Mouse (Mus musculus): Measurements from ENCODE around the gene Thbd. TPM values are rescaled to one million over a fixed set of nuclear protein-coding genes. Genes with fewer than 3 reads are reported as not detected.

The Thbd gene
- total and polyA plus RNA-seq, 3 experiments, result not detected

DNA sequence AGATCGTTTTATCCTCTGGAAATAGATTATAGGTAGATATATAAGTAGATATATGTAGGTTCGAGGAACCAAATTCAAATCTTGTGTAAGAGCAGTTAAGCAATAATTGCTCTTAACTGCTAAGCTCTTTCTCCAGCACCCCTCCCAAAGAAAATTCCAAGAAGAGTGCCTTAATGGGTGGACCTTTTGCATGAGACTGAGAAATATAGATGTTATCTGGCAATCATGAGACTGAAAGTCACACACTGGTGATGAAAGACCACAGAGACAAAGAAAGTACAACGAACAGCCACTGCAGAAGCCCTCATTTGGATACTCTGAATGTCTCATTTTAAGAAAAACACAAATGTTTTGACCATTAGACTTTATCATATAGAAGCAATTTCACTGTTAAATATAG lies 20.5 kb upstream of the Thbd start:
- H3K79me2 ChIP-seq (replicated peaks; ENCODE audit: control insufficient read depth, extremely low read depth, insufficient read depth, poor library complexity, severe bottlenecking), result no peaks in the 10 kb centered on the region
- no peaks in the 10 kb centered on the region for H3K9me3 ChIP-seq (replicated peaks; ENCODE audit: low read length)
- H3K4me1 ChIP-seq (ENCODE audit: control insufficient read depth in 1 of 2, insufficient read depth in 2 of 2), result peaks cover 3 to 62% of the 10 kb centered on the region in 2 experiments; a peak in 3 of 4 replicates
- H3K4me3 ChIP-seq (replicated peaks in 1 of 3; ENCODE audit: low read depth in 2 of 3, low read length in 2 of 3, poor library complexity in 1 of 3), result no peak overlapping the region
- in situ Hi-C loops (cut with MboI; ENCODE audit: low pct_ligation_motif_present, low pct_unique_long_range_greater_than_20kb, low sequenced_read_pairs), result no loop called here
- H3K36me3 ChIP-seq (replicated peaks in 1 of 2; ENCODE audit: control insufficient read depth in 1 of 2, insufficient read depth in 1 of 2, low read length in 1 of 2), result no peaks in the 10 kb centered on the region
- H3K9ac ChIP-seq (ENCODE audit: insufficient read depth, low read depth), result no peak overlapping the region
- no peak overlapping the region for H3K4me2 ChIP-seq (ENCODE audit: insufficient read depth, low read depth, poor library complexity, severe bottlenecking)
- no peak for DNase-seq (ENCODE audit: extremely low read depth)
- dilution Hi-C loops (cut with MboI; ENCODE audit: extremely low pct_ligation_motif_present, extremely low pct_unique_long_range_greater_than_20kb, low sequenced_read_pairs), result no loop called here
- H3K27me3 ChIP-seq (replicated peaks), result no peaks in the 10 kb centered on the region
- TF ChIP-seq CTCF (conservative IDR thresholded peaks at IDR 0.05 in 1 of 2, IDR thresholded peaks at IDR 0.05 in 1 of 2; ENCODE audit: low read depth in 2 of 2, low read length in 2 of 2), result no peak
- TF ChIP-seq ZNF384 (IDR thresholded peaks at IDR 0.05; ENCODE audit: low read depth, low read length), result no peak
- no peak for TF ChIP-seq TCF12 (IDR thresholded peaks at IDR 0.05; ENCODE audit: low read depth, low read length)
- no peak for TF ChIP-seq ETS1 (conservative IDR thresholded peaks at IDR 0.05; ENCODE audit: low read depth, low read length)
- TF ChIP-seq CHD1 (IDR thresholded peaks at IDR 0.05; ENCODE audit: low read depth, low read length), result no peak
- no peak for TF ChIP-seq MEF2A (IDR thresholded peaks at IDR 0.05; ENCODE audit: borderline replicate concordance, low read depth, low read length)
- no peak for TF ChIP-seq HCFC1 (IDR thresholded peaks at IDR 0.05; ENCODE audit: low read depth, low read length)
- TF ChIP-seq E2F4 (IDR thresholded peaks at IDR 0.05; ENCODE audit: insufficient replicate concordance, low read depth, low read length), result no peak
- no peak for TF ChIP-seq IRF4 (IDR thresholded peaks at IDR 0.05; ENCODE audit: low read depth, low read length)
- no peak overlapping the region for H3K27ac ChIP-seq (ENCODE audit: insufficient read depth, low read depth)

DNA sequence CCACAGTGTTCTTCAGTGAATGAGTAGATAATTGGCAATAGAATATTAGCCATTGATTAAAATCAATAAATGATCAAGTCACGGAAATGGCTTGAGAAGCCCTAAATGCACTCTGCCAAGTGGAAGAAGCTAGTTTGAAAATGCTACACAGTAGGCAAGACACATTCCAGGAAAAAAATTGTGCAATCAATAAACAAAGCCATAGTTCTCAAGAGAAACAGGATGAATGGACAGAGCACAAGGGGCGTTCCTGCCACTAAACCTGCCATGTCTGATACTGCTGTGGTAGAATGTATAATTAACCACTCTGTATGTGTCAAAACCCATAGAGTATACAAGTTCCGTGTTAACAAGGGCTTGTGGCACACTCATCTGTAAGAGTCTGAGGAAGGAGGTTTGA lies 19.6 kb upstream of the Thbd start:
- DNase-seq (ENCODE audit: extremely low read depth), result no peak
- Histone ChIP-seq H3K79me2 (replicated peaks; ENCODE audit: control insufficient read depth, extremely low read depth, insufficient read depth, poor library complexity, severe bottlenecking) (no peaks in the 10 kb centered on the region), H3K4me1 (ENCODE audit: control insufficient read depth in 1 of 2, insufficient read depth in 2 of 2) (peaks cover 3 to 61% of the 10 kb centered on the region in 2 experiments; a peak in 3 of 4 replicates), H3K4me2 (ENCODE audit: insufficient read depth, low read depth, poor library complexity, severe bottlenecking) (no peak overlapping the region), H3K36me3 (replicated peaks in 1 of 2; ENCODE audit: control insufficient read depth in 1 of 2, insufficient read depth in 1 of 2, low read length in 1 of 2) (no peaks in the 10 kb centered on the region), H3K9me3 (replicated peaks; ENCODE audit: low read length) (no peaks in the 10 kb centered on the region), H3K27ac (ENCODE audit: insufficient read depth, low read depth) (no peak overlapping the region), H3K27me3 (replicated peaks) (no peaks in the 10 kb centered on the region), H3K9ac (ENCODE audit: insufficient read depth, low read depth) (no peak overlapping the region), H3K4me3 (replicated peaks in 1 of 3; ENCODE audit: low read depth in 2 of 3, low read length in 2 of 3, poor library complexity in 1 of 3) (no peak overlapping the region)
- TF ChIP-seq PAX5 (IDR thresholded peaks at IDR 0.05; ENCODE audit: low read length), result no peak
- TF ChIP-seq ZMIZ1 (IDR thresholded peaks at IDR 0.05; ENCODE audit: low read depth, low read length), result no peak
- no peak for TF ChIP-seq MXI1 (IDR thresholded peaks at IDR 0.05; ENCODE audit: low read depth, low read length)
- TF ChIP-seq NELFE (IDR thresholded peaks at IDR 0.05; ENCODE audit: low read depth, low read length), result no peak
- TF ChIP-seq ELF1 (IDR thresholded peaks at IDR 0.05; ENCODE audit: low read depth, low read length), result no peak
- TF ChIP-seq HCFC1 (IDR thresholded peaks at IDR 0.05; ENCODE audit: low read depth, low read length), result no peak
- TF ChIP-seq SIN3A (IDR thresholded peaks at IDR 0.05; ENCODE audit: low read length), result no peak
- TF ChIP-seq JUND (conservative IDR thresholded peaks at IDR 0.05; ENCODE audit: low read depth, low read length), result no peak
- dilution Hi-C loops (cut with MboI; ENCODE audit: extremely low pct_ligation_motif_present, extremely low pct_unique_long_range_greater_than_20kb, low sequenced_read_pairs) (no loop called here), in situ Hi-C loops (cut with MboI; ENCODE audit: low pct_ligation_motif_present, low pct_unique_long_range_greater_than_20kb, low sequenced_read_pairs) (no loop called here)

Measured in CH12.LX (cell line).